Mouse (Mus musculus): Measurements from ENCODE around the gene Tnc. TPM values are rescaled to one million over a fixed set of nuclear protein-coding genes. Genes with fewer than 3 reads are reported as not detected.

Gene Tnc
- 36.9 and 77.4 TPM in 2 replicates for polyA plus RNA-seq (2012; rRNA removed)

DNA sequence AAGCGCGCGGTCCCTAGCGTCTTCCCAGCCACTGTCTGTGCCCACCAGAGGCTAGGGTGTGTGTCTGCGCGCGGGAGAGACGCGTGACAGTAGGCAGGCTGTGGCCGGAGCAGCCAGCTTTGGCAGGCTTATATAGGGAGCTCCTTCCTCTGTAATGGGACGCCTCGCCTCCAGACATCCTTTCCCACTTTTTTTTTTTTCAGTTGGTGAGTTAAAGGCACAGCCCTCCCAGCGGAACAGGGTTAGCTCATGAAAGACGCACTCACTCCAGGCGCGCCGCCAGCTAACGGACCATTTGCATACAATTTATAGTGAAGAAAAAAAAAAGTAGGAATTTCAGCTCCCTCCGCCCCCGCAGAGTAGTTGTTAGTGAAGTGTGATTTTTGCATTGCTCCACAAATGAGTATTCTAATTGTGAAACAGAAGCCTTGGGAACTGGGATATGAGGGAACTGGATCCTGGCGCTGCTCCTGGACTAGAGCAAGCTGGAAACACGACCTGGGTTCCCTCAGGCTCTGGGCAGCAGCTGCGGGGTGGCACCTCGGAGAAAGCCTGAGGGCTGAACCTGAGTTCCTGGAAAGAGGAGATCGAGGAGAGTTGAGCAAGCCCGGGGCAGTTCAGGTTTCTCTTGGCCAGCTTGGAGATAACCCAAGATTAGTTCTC, at the start of gene Tnc:
Gene Tnc, minus strand, starts transcription at position 185 of the 663 bp plus-strand sequence.
- DNase-seq (ENCODE audit: low read depth): peak; percentile 92
- no peak for TF ChIP-seq CTCF (IDR thresholded peaks at IDR 0.05; ENCODE audit: borderline replicate concordance, extremely low read depth, insufficient read depth, insufficient read length)
- TF ChIP-seq POLR2A (IDR thresholded peaks at IDR 0.05; ENCODE audit: borderline replicate concordance, extremely low read depth, insufficient read depth, insufficient read length, poor library complexity, severe bottlenecking): no peak

DNA sequence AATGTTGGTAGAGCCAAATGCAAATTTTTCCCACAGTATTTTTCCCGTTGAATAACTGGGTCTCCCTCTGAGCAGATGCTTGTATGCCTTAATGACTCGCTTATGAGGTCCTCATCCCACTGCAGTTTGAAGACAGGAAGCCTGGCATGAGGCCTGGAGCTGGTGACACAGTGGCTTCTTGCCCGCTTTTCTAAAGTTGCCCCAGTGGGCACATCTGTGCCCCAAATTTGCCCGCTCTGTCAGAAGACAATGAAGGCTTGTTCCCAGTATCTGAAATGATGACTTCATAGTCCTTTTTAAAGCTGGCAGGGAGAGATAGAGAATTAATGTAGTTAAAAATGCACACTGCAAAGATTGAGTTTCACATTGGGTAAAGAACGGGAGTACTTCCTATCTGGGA, 47.4 kb upstream of the Tnc start:
- TF ChIP-seq POLR2A (IDR thresholded peaks at IDR 0.05; ENCODE audit: borderline replicate concordance, extremely low read depth, insufficient read depth, insufficient read length, poor library complexity, severe bottlenecking) (no peak), CTCF (IDR thresholded peaks at IDR 0.05; ENCODE audit: borderline replicate concordance, extremely low read depth, insufficient read depth, insufficient read length) (no peak)
- peak; percentile 10 for DNase-seq (ENCODE audit: low read depth)

DNA sequence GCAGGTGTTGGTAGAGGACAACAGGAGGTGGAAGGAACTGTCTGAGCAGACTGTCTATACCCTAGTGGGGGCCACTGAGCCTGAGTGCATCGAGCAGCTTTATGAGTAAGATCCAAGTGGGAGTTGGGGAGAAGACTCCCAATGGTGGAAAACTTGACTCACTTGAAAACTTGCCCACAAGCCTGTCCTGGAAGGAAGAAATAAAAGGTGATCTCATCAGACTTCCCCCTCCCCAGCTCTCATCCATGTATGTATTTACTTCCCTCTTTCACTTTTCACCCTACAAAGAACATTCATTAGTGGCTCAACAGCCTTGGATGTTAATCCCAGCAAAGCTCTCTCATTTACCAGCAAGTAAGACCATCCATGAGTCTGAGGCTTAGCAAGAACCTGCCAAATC, 46.0 kb upstream of the Tnc start:
- TF ChIP-seq CTCF (IDR thresholded peaks at IDR 0.05; ENCODE audit: borderline replicate concordance, extremely low read depth, insufficient read depth, insufficient read length): no peak
- TF ChIP-seq POLR2A (IDR thresholded peaks at IDR 0.05; ENCODE audit: borderline replicate concordance, extremely low read depth, insufficient read depth, insufficient read length, poor library complexity, severe bottlenecking): no peak

DNA sequence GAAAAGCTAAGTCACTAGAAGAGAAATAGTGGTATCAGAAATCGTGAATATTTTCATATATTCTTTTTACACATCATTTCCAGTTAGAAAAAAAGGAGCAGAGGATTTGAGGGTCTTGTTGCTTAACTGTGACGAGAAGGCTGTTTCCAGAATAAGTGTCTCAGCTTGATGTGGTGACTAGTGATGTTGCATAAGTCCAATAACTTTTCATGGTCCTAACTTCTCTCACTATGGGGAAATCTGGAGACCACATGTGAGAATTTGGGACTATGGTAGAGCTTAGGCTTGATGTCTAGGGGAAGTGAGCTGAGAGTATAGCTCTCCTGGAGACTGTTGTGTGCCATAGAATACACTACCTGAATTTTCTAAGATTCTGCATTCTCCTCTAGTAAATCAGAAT, 42.6 kb upstream of the Tnc start:
- no peak for TF ChIP-seq POLR2A (IDR thresholded peaks at IDR 0.05; ENCODE audit: borderline replicate concordance, extremely low read depth, insufficient read depth, insufficient read length, poor library complexity, severe bottlenecking)
- no peak for TF ChIP-seq CTCF (IDR thresholded peaks at IDR 0.05; ENCODE audit: borderline replicate concordance, extremely low read depth, insufficient read depth, insufficient read length)
- no peak for DNase-seq (ENCODE audit: low read depth)

More for the DNA sequence above, 46.0 kb upstream of the Tnc start:
- DNase-seq (ENCODE audit: low read depth): no peak

DNA sequence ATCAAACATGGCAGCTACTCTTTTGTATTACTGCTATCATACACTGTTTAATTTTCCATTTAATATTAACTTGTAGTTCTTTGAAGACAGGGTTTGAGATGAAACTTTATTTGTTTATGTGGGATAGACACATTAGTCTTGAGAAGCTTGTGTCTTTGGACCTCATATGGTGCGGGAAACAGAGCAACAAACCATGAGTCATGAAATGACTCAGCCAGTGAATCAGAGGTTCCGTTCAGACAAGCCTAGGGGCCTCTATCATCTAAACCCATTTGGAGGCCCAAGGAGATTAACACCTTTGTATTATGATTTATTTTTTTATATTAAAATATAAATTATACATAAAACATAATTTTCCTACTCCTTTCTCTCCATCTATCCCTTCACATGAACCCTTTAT, 40.9 kb upstream of the Tnc start:
- DNase-seq (ENCODE audit: low read depth): no peak
- TF ChIP-seq CTCF (IDR thresholded peaks at IDR 0.05; ENCODE audit: borderline replicate concordance, extremely low read depth, insufficient read depth, insufficient read length) (no peak), POLR2A (IDR thresholded peaks at IDR 0.05; ENCODE audit: borderline replicate concordance, extremely low read depth, insufficient read depth, insufficient read length, poor library complexity, severe bottlenecking) (no peak)

DNA sequence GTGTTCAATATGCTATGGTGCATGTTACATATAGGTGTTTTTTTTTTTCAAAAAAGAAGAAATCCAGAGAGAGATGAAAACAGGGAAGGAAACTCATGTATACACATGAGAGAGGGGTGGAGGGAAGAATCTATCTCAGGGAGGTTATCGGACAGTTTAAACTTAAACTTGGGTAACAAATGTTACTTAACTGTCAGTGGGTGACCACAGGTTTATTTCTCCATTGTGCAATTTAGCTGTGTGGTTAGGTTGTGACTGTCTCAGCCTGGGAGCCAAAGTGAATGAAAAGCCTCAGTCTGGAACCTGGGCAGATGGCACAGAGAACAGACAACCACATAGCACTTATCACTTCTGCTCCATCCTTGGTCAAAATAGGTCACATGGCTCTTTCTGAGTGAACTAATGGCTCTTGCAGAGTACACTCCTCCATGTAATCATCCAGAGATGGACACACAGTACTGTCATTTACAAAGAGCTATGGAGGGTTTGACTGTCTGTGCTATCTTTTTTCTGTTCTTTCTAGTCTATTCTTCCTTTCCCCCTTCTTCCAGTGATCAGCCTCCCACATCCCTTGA, 39.3 kb upstream of the Tnc start:
- TF ChIP-seq CTCF (IDR thresholded peaks at IDR 0.05; ENCODE audit: borderline replicate concordance, extremely low read depth, insufficient read depth, insufficient read length) (no peak), POLR2A (IDR thresholded peaks at IDR 0.05; ENCODE audit: borderline replicate concordance, extremely low read depth, insufficient read depth, insufficient read length, poor library complexity, severe bottlenecking) (no peak)
- no peak for DNase-seq (ENCODE audit: low read depth)

DNA sequence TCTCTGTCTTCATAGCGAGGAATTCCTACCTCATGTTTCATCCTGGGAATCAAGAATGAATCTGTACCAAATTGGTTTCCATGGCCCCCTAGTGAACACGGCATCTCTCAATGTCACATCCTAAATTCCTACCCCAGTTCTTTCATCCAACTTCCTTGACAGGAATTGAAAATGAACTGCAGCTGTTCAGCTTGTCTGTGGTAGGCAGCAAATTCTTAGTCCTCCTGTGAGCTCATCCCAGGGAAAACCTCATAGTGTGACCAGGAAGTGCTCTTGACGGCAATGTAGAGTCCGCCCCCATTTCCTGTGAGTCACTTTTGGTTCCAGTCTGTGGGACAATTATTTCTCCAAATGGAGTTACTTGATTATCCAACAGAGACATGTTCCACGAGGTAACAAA, 37.0 kb upstream of the Tnc start:
- no peak for TF ChIP-seq CTCF (IDR thresholded peaks at IDR 0.05; ENCODE audit: borderline replicate concordance, extremely low read depth, insufficient read depth, insufficient read length)
- TF ChIP-seq POLR2A (IDR thresholded peaks at IDR 0.05; ENCODE audit: borderline replicate concordance, extremely low read depth, insufficient read depth, insufficient read length, poor library complexity, severe bottlenecking): no peak
- DNase-seq (ENCODE audit: low read depth): no peak

DNA sequence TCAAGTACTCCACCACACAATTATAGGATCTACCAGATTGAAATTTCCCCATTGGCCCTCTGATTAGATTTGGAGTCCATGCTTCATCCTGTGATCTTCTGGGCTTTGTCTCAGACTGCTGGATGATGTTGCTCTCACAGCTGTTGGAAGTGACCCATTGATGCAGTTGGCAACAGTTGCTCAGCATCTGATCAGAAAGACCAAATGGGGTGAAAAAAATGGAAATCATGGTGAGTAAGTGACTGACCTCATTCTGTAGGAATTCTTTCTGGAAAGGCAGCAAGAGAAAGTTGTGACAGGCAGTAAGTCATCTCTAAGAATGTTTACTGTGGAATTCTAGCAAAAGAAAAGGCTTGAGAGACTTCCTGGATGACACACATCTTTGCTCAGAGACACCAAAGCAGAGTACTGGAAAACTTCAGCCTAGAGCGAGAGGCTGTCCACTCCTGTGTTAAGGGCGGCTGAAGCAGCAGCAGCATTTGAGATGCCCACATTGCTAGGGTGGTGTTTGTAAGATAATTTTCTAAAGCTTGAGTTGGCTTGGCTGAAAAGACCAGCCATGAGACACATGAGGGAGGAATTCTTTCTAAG, 31.3 kb upstream of the Tnc start:
- TF ChIP-seq POLR2A (IDR thresholded peaks at IDR 0.05; ENCODE audit: borderline replicate concordance, extremely low read depth, insufficient read depth, insufficient read length, poor library complexity, severe bottlenecking) (no peak), CTCF (IDR thresholded peaks at IDR 0.05; ENCODE audit: borderline replicate concordance, extremely low read depth, insufficient read depth, insufficient read length) (no peak)
- no peak for DNase-seq (ENCODE audit: low read depth)

DNA sequence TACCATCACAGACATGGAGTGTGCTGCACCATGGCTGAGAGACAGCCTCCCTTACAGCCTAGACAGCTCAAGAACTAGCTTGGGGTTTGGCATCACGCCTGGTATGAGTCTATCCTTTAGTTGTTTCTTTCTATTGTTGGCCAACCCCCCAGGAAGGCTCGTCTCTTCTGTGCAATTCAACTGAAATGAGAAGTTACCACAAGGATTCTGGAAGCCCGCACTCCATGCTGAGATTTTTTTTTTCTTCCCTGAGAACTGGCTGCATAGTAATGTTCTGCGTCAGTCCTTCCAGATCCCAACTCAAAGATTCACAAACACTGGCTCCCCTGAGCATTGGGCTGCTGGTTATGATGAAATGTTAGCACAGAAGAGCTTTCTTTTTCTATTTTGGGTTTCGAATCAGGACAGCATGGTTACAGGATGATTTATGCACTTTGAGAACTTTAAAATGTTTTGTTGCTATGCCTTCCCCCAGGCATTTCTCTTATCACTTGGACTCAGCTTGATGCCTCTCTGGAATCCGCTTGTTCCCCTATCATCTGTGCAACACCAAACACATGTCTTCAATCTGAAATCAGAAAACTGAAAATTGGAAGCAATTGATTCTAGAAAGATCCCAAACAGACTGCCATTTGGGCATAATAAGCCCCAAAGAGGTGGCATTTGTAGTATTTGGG, 29.7 kb upstream of the Tnc start:
- peak; percentile 10 for DNase-seq (ENCODE audit: low read depth)

DNA sequence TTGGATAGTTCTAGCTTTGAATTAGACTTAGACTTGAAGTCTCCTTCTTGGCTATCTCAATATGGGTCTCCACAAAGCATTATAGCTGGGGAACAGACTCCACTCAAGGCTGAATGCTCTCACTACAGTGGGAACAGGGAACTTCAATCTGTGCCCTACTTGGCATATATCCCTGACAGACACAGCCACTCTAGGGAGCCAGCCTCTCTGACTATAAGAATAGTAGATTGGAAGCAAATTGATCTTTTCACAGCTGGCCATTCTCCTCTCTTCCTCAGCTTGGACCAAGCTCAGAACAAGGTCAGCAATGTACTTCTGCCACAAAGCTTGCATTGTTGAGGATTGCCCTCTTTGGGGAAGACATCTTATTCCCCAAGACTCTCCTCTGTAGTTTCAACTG, 27.9 kb upstream of the Tnc start:
- no peak for DNase-seq (ENCODE audit: low read depth)
- TF ChIP-seq POLR2A (IDR thresholded peaks at IDR 0.05; ENCODE audit: borderline replicate concordance, extremely low read depth, insufficient read depth, insufficient read length, poor library complexity, severe bottlenecking) (no peak), CTCF (IDR thresholded peaks at IDR 0.05; ENCODE audit: borderline replicate concordance, extremely low read depth, insufficient read depth, insufficient read length) (no peak)

More for the DNA sequence above, 29.7 kb upstream of the Tnc start:
- TF ChIP-seq CTCF (IDR thresholded peaks at IDR 0.05; ENCODE audit: borderline replicate concordance, extremely low read depth, insufficient read depth, insufficient read length) (no peak), POLR2A (IDR thresholded peaks at IDR 0.05; ENCODE audit: borderline replicate concordance, extremely low read depth, insufficient read depth, insufficient read length, poor library complexity, severe bottlenecking) (no peak)

DNA sequence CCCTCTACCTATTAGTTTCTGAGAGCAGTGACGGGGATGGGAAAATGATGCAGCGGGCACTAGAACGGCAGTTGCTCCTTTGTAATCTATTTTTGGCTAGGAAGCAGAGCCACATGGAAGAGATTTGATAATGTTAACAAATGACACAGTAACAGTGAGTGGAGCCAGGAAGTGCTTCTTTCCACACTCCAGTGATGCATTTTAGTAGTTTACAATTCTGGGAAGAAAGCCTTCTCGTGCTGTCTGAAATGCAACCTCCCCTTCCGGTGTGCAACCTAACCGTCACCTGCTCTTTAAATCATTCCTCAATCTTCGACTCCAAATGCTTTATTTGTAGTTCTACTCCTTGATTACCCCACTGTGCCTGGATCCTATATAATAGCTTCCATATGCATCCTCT, 20.6 kb upstream of the Tnc start:
- DNase-seq (ENCODE audit: low read depth): no peak
- TF ChIP-seq CTCF (IDR thresholded peaks at IDR 0.05; ENCODE audit: borderline replicate concordance, extremely low read depth, insufficient read depth, insufficient read length) (no peak), POLR2A (IDR thresholded peaks at IDR 0.05; ENCODE audit: borderline replicate concordance, extremely low read depth, insufficient read depth, insufficient read length, poor library complexity, severe bottlenecking) (no peak)
